26 mouse cellular contexts compared by ENCODE assay signal in the genomic region with DNA sequence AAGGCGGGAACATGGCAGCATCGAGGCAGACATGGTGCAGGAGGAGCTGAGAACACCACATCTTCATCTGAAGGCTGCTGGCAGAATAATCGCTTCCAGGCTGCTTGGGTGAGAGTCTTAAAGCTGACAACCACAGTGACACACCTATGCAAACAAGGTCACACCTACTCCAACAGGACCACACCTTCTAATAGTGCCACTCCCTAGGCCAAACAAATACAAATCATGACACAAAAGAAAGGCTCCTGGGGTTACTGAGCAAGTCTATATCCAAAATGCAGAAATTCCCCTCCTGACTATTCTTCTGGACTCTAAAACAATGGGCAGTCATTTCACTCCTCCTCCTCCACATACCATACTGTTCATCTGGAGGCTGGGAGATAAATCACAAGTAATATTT.
"Had no signal": no experiment of that assay in that cellular context is flagged by ENCODE, and none has a peak within 500 bp of the region (broad histone marks: within the 10 kb centered on the region; RNA-seq: fewer than 3 reads in every experiment).

No protein-coding gene starts in this region.

- ATAC-seq: hindbrain, embryonic 16.5 days; inflammation-experienced regulatory T-cells, adult 6 months; intestine, embryonic 15.5 days; intestine, postnatal 0 days had no signal

- H3K4me1 ChIP-seq: heart, embryonic 12.5 days; intestine, embryonic 15.5 days had no signal

- H3K27ac ChIP-seq: gastrocnemius, adult 2 months; heart, embryonic 10.5 days; hindbrain, embryonic 10.5 days; hindbrain, embryonic 12.5 days; hindbrain, embryonic 14.5 days; intestine, embryonic 15.5 days; layer of hippocampus, adult 2 months; left cerebral cortex, adult 2 months; limb, embryonic 10.5 days; limb, embryonic 12.5 days had no signal

- H3K27me3 ChIP-seq: heart, embryonic 12.5 days; hindbrain, embryonic 12.5 days; intestine, embryonic 15.5 days; limb, embryonic 12.5 days had no signal

- H3K36me3 ChIP-seq: heart, embryonic 10.5 days; heart, embryonic 12.5 days; hindbrain, embryonic 10.5 days; hindbrain, embryonic 12.5 days; intestine, embryonic 15.5 days; limb, embryonic 10.5 days; limb, embryonic 12.5 days had no signal

- DNase-seq: gastrocnemius, adult 2 months; gastrocnemius, postnatal 10 days; gastrocnemius, postnatal 25 days; heart, adult 18-20 months; heart, postnatal 10 days; heart, postnatal 4 days; kidney, adult 18-20 months; kidney, adult 8-10 months; kidney, postnatal 10 days; kidney, postnatal 25 days; kidney, postnatal 4 days; liver had no signal

- H3K9ac ChIP-seq: heart, embryonic 12.5 days; hindbrain, embryonic 12.5 days; hindbrain, embryonic 14.5 days; intestine, embryonic 15.5 days; limb, embryonic 12.5 days had no signal

- H3K9me3 ChIP-seq: heart, embryonic 10.5 days; heart, embryonic 12.5 days; hindbrain, embryonic 10.5 days; hindbrain, embryonic 12.5 days; intestine, embryonic 15.5 days; limb, embryonic 10.5 days; limb, embryonic 12.5 days had no signal

- H3K4me3 ChIP-seq: gastrocnemius, adult 2 months; heart, embryonic 10.5 days; heart, embryonic 12.5 days; hindbrain, embryonic 10.5 days; hindbrain, embryonic 12.5 days; intestine, embryonic 15.5 days; layer of hippocampus, adult 2 months; left cerebral cortex, adult 2 months; limb, embryonic 10.5 days; limb, embryonic 12.5 days had no signal

- H3K4me2 ChIP-seq: heart, embryonic 12.5 days; hindbrain, embryonic 12.5 days; hindbrain, embryonic 14.5 days; intestine, embryonic 15.5 days; limb, embryonic 12.5 days; liver, embryonic 11.5 days had no signal
